Mouse (Mus musculus) frontal cortex, postnatal 10 days (tissue): ENCODE data around the gene Slc18a2.

Source experiments
- DNase-seq, 2 experiments: peaks; one replicate each; pipeline ENCODE4 v3.0.0; 2022; ENCODE audit warnings: low spot score in 2 of 2, mixed read lengths in 1 of 2

Slc18a2 gene

DNA sequence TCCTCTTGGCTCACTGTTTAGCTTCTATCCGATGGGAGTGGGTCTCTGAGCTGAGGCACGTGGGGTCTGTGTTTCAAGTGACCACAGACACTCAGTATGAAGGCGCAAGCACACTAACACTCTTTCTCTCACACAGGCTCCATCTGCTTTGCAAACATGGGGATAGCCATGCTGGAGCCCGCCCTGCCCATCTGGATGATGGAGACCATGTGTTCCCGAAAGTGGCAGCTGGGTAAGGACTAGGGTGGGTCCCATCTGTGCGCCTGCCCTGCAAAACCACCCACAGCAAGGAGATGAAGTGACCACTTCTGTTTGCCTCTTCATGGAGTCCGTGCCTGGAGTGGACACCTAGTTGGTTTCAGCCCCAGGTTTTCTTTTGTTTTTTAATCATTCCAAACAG is 15.7 kb downstream of the Slc18a2 start:
- DNase-seq, result no peak

GRCm38 (mm10) chr19:59280841-59281240 is 20.1 kb downstream of the Slc18a2 start:
- no peak for DNase-seq

DNA sequence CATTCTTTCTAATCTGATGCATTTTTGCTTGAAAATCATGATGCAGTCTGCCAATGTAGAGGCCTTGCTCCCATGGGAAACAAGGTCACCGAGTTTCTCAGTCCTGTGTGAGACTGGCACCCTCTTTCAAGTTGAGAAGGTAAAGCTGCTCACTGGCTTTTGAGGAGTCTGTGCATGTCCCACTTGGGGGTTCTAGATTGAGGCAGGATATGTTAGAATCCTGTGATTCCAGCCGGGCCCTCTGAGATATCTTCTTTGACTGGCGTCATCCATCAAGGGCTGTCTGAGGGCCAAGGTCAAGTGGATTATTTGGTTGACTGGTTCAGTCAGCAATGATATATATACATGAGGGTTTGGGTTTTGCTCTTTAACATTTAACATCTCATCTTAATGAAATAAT is 21.3 kb downstream of the Slc18a2 start:
- no peak for DNase-seq

- no peak for DNase-seq
Measured at GRCm38 (mm10) chr19:59289042-59289441, 28.3 kb downstream of the Slc18a2 start.

DNA sequence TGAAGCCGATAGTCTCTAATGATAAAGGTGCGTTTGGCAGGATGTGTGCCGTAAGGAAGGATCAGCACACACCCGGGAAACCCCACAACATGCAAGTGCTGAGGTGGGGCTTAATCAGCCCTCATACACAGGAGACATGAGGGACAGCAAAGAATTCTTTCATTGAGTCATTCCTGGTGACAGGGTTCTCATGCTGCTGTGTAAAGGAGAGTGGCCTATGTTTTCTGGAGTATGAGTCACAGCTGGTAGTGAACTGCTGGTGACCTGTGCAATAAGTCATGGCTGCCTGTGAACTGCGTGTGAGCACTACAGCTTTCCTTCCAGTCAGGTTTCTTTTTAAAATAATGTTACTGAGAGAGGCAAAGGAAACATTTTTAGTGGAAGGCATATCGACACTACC is 29.1 kb downstream of the Slc18a2 start:
- no peak for DNase-seq

DNA sequence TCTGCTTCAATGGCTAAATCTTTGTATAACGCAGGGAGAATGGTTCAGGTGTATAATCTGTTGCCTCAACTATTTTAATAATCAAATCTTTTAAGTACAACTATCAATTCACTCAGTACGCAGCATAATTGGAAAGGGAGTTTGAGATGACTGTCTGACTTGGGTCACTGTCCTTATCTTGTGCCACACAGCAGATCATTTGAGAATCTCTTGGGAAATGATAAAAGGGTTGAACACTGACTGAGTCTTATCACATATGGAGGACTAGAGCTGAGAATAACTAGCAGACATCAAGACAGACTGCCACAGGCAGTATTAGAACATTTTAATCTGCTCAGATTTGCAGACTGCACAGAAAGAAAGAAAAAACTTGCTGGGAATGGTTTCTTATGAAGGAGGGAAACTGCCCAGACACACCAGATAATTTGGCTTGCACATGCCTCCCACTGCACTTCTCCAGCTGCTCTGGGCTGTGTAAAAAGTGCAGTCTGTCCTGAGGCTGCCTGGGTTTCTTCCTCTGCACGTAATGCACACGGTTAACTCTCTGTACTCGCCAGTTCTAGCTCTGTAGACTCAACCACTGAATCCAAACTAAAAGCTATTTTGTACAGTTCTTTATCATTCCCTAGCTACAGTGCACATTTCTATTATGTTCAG is 31.6 kb downstream of the Slc18a2 start:
- no peak for DNase-seq

DNA sequence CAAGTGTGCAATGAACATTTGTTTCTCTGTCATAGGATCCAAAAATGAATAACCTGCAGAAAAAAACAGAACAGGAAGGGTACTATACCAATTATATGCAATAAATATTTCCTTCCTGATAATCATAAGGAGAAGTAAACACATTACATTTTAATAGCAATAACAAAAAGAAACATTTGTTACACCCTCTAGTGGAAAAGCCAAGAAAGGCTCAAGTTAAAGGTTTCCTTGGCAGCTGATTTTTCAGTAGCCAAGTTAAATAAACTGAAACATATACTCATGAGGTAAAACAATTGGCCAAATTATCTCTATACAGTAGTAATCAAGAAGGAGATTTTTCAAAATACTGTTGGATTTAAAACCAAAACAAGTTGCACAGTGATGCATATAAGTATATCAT is 54.6 kb downstream of the Slc18a2 start:
- no peak for DNase-seq

- DNase-seq, result peak in 1 of 2 experiments; percentile 34
Measured at GRCm38 (mm10) chr19:59316571-59316970, 55.9 kb downstream of the Slc18a2 start.

GRCm38 (mm10) chr19:59321990-59322389 is 61.3 kb downstream of the Slc18a2 start, which contains the start of gene Rps12-ps3:
Gene Rps12-ps3, plus strand, starts transcription at chr19:59322290.
- no peak for DNase-seq

GRCm38 (mm10) chr19:59330816-59331225 is 70.1 kb downstream of the Slc18a2 start:
- DNase-seq, result no peak

DNA sequence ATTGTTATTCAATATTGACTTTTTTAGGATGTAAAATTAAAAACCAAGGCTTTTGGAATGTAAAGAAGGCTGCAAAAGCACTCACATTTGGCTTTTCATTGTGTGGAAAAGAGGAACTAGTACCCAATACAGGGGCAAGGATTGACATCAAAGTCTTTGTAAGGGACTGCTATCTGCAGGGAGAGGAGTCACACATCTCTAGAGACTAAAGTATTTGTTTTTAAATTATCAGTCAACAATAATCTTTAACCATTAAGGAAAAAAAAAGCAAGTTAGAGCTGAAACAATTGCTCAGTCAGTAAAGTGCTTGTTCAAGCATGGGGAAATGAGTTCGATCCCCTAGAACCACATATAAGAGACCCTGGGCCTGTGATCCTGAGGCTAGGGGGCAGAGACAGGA is 76.0 kb downstream of the Slc18a2 start:
- no peak for DNase-seq

DNA sequence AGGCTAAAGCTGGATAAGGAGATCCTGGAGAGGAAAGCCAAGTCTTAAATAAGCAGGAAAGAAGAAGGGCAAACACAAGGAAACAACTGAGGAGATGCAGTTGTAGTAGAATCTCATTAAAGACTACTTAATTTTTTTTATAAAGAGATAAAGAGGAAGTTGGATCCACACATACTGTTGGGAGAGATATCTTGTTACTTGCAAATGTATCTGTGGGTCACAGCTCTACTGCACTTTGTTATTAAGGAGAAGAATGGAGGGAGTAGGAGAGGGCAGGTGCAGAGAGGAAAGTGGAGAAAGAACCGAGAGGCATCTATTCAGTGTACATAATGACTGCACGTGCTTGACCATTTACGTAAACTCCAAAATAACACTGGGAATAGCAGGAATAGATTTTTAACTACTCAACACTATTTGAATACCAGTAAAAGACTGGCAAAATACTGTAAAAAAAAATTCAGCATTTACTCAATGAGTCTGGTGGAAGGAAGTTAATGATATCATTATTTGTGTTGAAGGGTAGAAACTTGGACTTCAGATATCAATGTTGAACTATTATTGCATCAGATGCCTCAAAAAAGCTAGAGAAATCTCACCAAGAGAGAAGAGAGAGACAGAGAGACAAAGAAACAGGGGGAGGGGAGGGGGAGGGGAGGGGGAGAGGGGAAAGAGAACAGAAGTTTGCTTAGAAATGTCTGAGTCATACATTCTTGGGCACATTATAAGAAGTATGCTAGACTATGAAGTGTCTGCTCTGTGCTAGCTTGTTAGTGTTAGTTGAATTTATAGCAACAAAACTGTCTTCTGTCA is 77.4 kb downstream of the Slc18a2 start:
- no peak for DNase-seq

- DNase-seq, result no peak
Measured at GRCm38 (mm10) chr19:59339908-59340307, 79.2 kb downstream of the Slc18a2 start.

GRCm38 (mm10) chr19:59342964-59343363 is 82.3 kb downstream of the Slc18a2 start:
- no peak for DNase-seq

- DNase-seq, result peak in 1 of 2 experiments; percentile 25
Measured at GRCm38 (mm10) chr19:59344304-59344711, 83.6 kb downstream of the Slc18a2 start.

DNA sequence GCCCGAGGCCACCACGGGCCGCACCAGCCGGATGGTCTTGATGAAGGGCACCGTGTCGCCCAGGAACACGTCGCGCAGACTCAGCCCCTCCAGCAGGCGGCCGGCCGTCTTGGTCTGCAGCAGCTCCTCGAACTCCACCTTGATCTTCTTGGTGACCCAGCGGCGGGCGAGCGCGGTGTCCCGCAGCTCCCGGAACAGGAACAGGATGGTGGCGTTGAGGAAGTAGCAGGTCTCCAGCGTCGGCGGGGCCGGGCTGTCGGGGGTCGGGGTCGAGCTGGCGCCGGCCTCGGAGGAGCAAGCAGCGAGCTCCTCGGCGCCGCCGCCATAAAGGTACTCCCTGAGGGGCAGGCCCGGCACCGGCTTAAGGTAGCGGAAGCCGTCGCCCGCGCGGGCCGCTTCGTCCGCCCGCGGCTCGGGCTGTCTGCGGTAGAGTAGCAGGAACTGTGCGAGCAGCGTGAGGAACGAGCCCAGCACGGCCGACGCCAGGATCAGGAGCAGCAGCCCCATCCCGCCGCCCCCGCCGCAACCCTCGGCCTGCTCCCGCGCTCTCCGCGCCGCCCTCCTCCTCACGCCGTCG is 84.5 kb downstream of the Slc18a2 start:
- DNase-seq, result peak; percentile 48 to 57
